Mouse (Mus musculus) MEL (cell line): ENCODE measurements around the gene Cdh24. TPM values are rescaled to one million over a fixed set of nuclear protein-coding genes. Genes with fewer than 3 reads are reported as not detected.

Experiments used
- DNase-seq: peaks from one replicate; pipeline ENCODE4 v3.0.0; 2011; ENCODE audit warnings: low read depth, low spot score
- H3K27ac ChIP-seq: 2 replicates; pipeline ENCODE4 v1.5.1; 2012; ENCODE audit warnings: low read depth, mild to moderate bottlenecking, control low read depth, low read length, moderate library complexity; ENCODE audit not compliant: control insufficient read depth
- H3K27me3 ChIP-seq, 2 experiments: fragments of 150-350 bp in 1 of 2; sonication (generic) in 1 of 2; 2 replicates each; pipeline ENCODE4 v1.6.1; 2012; ENCODE audit warnings: low read length in 2 of 2, mild to moderate bottlenecking in 2 of 2, improper control_type of control experiment in 1 of 2, moderate library complexity in 1 of 2; ENCODE audit not compliant: insufficient read depth in 2 of 2, control insufficient read depth in 1 of 2
- H3K36me3 ChIP-seq, 2 experiments: 2 replicates each; pipeline ENCODE4 v1.6.1; 2012 to 2014; ENCODE audit warnings: low read length in 2 of 2, improper control_type of control experiment in 1 of 2, inconsistent platforms in 1 of 2, mild to moderate bottlenecking in 1 of 2; ENCODE audit not compliant: insufficient read depth in 2 of 2, control insufficient read depth in 1 of 2
- H3K4me1 ChIP-seq, 2 experiments: fragments of 150-350 bp in 1 of 2; sonication (generic) in 1 of 2; 2 replicates each; pipeline ENCODE4 v1.6.1; 2012; ENCODE audit warnings: low read length in 2 of 2, improper control_type of control experiment in 1 of 2, mild to moderate bottlenecking in 1 of 2; ENCODE audit not compliant: insufficient read depth in 2 of 2, control insufficient read depth in 1 of 2
- H3K4me3 ChIP-seq, 2 experiments: fragments of 150-350 bp in 1 of 2; sonication (generic) in 1 of 2; 2 replicates each; pipeline ENCODE4 v1.5.1; 2012; ENCODE audit warnings: low read depth in 2 of 2, low read length in 2 of 2, mild to moderate bottlenecking in 2 of 2, moderate library complexity in 2 of 2, control low read depth in 1 of 2, improper control_type of control experiment in 1 of 2; ENCODE audit not compliant: control insufficient read depth in 1 of 2, insufficient read depth in 1 of 2
- H3K79me2 ChIP-seq: 2 replicates; pipeline ENCODE4 v1.6.1; 2012; ENCODE audit warnings: mild to moderate bottlenecking, low read length, moderate library complexity; ENCODE audit not compliant: control insufficient read depth, poor library complexity, insufficient read depth
- H3K9ac ChIP-seq: 2 replicates; pipeline ENCODE4 v1.6.1; 2012; ENCODE audit warnings: low read depth, mild to moderate bottlenecking, control low read depth, low read length, moderate library complexity; ENCODE audit not compliant: control insufficient read depth, poor library complexity, severe bottlenecking
- H3K9me3 ChIP-seq: fragments of 150-350 bp; sonication (generic); replicated peaks from 2 replicates; pipeline ENCODE4 v1.6.1; 2012; ENCODE audit warnings: mild to moderate bottlenecking, low read length, improper control_type of control experiment, moderate library complexity; ENCODE audit not compliant: insufficient read depth
- BHLHE40 ChIP-seq: IDR thresholded peaks from 2 replicates; pipeline ENCODE4 v1.6.1; 2012; ENCODE audit warnings: low read depth, mild to moderate bottlenecking, inconsistent platforms, low read length, improper control_type of control experiment, borderline replicate concordance
- CHD1 ChIP-seq: IDR thresholded peaks from 2 replicates; pipeline ENCODE4 v1.6.1; 2012; ENCODE audit warnings: low read depth, mild to moderate bottlenecking, inconsistent platforms, low read length, improper control_type of control experiment
- CHD2 ChIP-seq: IDR thresholded peaks from 2 replicates; pipeline ENCODE4 v1.6.1; 2011; ENCODE audit warnings: low read length, improper control_type of control experiment
- CTCF ChIP-seq, 3 experiments: IDR thresholded peaks in 2 of 3; conservative IDR thresholded peaks in 1 of 3; 2 replicates each; pipeline ENCODE4 v1.5.1; 2011 to 2012; ENCODE audit warnings: low read length in 3 of 3, low read depth in 2 of 3, mild to moderate bottlenecking in 2 of 3, improper control_type of control experiment in 1 of 3, inconsistent platforms in 1 of 3, mixed read lengths in 1 of 3, moderate library complexity in 1 of 3; ENCODE audit not compliant: control insufficient read depth in 1 of 3, insufficient read depth in 1 of 3, poor library complexity in 1 of 3, severe bottlenecking in 1 of 3
- E2F4 ChIP-seq: IDR thresholded peaks from 2 replicates; pipeline ENCODE4 v1.6.1; 2011; ENCODE audit warnings: low read depth, low read length, improper control_type of control experiment, borderline replicate concordance
- ELF1 ChIP-seq: IDR thresholded peaks from 2 replicates; pipeline ENCODE4 v1.6.1; 2014; ENCODE audit warnings: low read depth, mild to moderate bottlenecking, inconsistent platforms, low read length, improper control_type of control experiment, moderate library complexity
- EP300 ChIP-seq, 2 experiments: IDR thresholded peaks; 2 replicates each; pipeline ENCODE4 v1.6.1; 2011; ENCODE audit warnings: improper control_type of control experiment in 2 of 2, low read length in 2 of 2, low read depth in 1 of 2, mild to moderate bottlenecking in 1 of 2
- ETS1 ChIP-seq: IDR thresholded peaks from 2 replicates; pipeline ENCODE4 v1.6.1; 2012; ENCODE audit warnings: low read depth, mild to moderate bottlenecking, inconsistent platforms, low read length, improper control_type of control experiment, moderate library complexity
- GABPA ChIP-seq: IDR thresholded peaks from 2 replicates; pipeline ENCODE4 v1.6.1; 2012; ENCODE audit warnings: low read depth, mild to moderate bottlenecking, inconsistent platforms, low read length, improper control_type of control experiment, moderate library complexity
- GATA1 ChIP-seq: IDR thresholded peaks from 2 replicates; pipeline ENCODE4 v1.6.1; 2011; ENCODE audit warnings: low read depth, low read length, improper control_type of control experiment
- HCFC1 ChIP-seq: IDR thresholded peaks from 2 replicates; pipeline ENCODE4 v1.6.1; 2012; ENCODE audit warnings: low read depth, mild to moderate bottlenecking, inconsistent platforms, low read length, improper control_type of control experiment, moderate library complexity
- MAX ChIP-seq: IDR thresholded peaks from 2 replicates; pipeline ENCODE4 v1.6.1; 2011; ENCODE audit warnings: low read length, improper control_type of control experiment
- MAZ ChIP-seq: IDR thresholded peaks from 2 replicates; pipeline ENCODE4 v1.6.1; 2012; ENCODE audit warnings: low read depth, mild to moderate bottlenecking, inconsistent platforms, low read length, improper control_type of control experiment
- MEF2A ChIP-seq: IDR thresholded peaks from 2 replicates; pipeline ENCODE4 v1.6.1; 2014; ENCODE audit warnings: low read depth, mild to moderate bottlenecking, inconsistent platforms, low read length, improper control_type of control experiment; ENCODE audit not compliant: poor library complexity, insufficient replicate concordance, severe bottlenecking; ENCODE audit errors: extremely low read depth
- MYB ChIP-seq: IDR thresholded peaks from 2 replicates; pipeline ENCODE4 v1.6.1; 2011; ENCODE audit warnings: mild to moderate bottlenecking, low read depth, low read length, improper control_type of control experiment
- MYC ChIP-seq: IDR thresholded peaks from 2 replicates; pipeline ENCODE4 v1.6.1; 2011; ENCODE audit warnings: low read depth, mild to moderate bottlenecking, low read length, improper control_type of control experiment, moderate library complexity
- NELFE ChIP-seq: IDR thresholded peaks from 2 replicates; pipeline ENCODE4 v1.6.1; 2011; ENCODE audit warnings: low read depth, low read length, improper control_type of control experiment
- NRF1 ChIP-seq: IDR thresholded peaks from 2 replicates; pipeline ENCODE4 v1.6.1; 2014; ENCODE audit warnings: low read depth, mild to moderate bottlenecking, inconsistent platforms, low read length, improper control_type of control experiment, moderate library complexity; ENCODE audit not compliant: poor library complexity, insufficient read depth, severe bottlenecking
- POLR2A ChIP-seq, 2 experiments: IDR thresholded peaks; 2 replicates each; pipeline ENCODE4 v1.6.1; 2011 to 2012; ENCODE audit warnings: low read length in 2 of 2, mild to moderate bottlenecking in 2 of 2, control low read depth in 1 of 2, improper control_type of control experiment in 1 of 2, low read depth in 1 of 2, moderate library complexity in 1 of 2; ENCODE audit not compliant: control insufficient read depth in 1 of 2, insufficient read depth in 1 of 2, poor library complexity in 1 of 2
- POLR2AphosphoS2 ChIP-seq: IDR thresholded peaks from 2 replicates; pipeline ENCODE4 v1.6.1; 2011; ENCODE audit warnings: low read length, improper control_type of control experiment
- RCOR1 ChIP-seq: IDR thresholded peaks from 2 replicates; pipeline ENCODE4 v1.6.1; 2012; ENCODE audit warnings: low read depth, mild to moderate bottlenecking, inconsistent platforms, low read length, improper control_type of control experiment
- SIN3A ChIP-seq: IDR thresholded peaks from 2 replicates; pipeline ENCODE4 v1.6.1; 2012; ENCODE audit warnings: low read length, improper control_type of control experiment, inconsistent platforms
- TAL1 ChIP-seq: IDR thresholded peaks from 2 replicates; pipeline ENCODE4 v1.6.1; 2012; ENCODE audit warnings: mild to moderate bottlenecking, inconsistent platforms, low read length, moderate library complexity, mixed read lengths
- TBP ChIP-seq: IDR thresholded peaks from 2 replicates; pipeline ENCODE4 v1.8.0; 2011; ENCODE audit warnings: low read depth, low read length, improper control_type of control experiment
- TCF12 ChIP-seq: IDR thresholded peaks from 2 replicates; pipeline ENCODE4 v1.6.1; 2014; ENCODE audit warnings: low read depth, mild to moderate bottlenecking, inconsistent platforms, low read length, improper control_type of control experiment, moderate library complexity
- UBTF ChIP-seq: IDR thresholded peaks from 2 replicates; pipeline ENCODE4 v1.6.1; 2012; ENCODE audit warnings: low read depth, mild to moderate bottlenecking, inconsistent platforms, low read length, improper control_type of control experiment, moderate library complexity, borderline replicate concordance; ENCODE audit not compliant: insufficient read depth
- USF2 ChIP-seq, 2 experiments: IDR thresholded peaks; 2 replicates each; pipeline ENCODE4 v1.6.1; 2011 to 2012; ENCODE audit warnings: improper control_type of control experiment in 2 of 2, low read length in 2 of 2, borderline replicate concordance in 1 of 2, inconsistent platforms in 1 of 2, low read depth in 1 of 2, mild to moderate bottlenecking in 1 of 2; ENCODE audit not compliant: insufficient read depth in 1 of 2
- ZKSCAN1 ChIP-seq: IDR thresholded peaks from 2 replicates; pipeline ENCODE4 v1.6.1; 2012; ENCODE audit warnings: low read depth, mild to moderate bottlenecking, inconsistent platforms, low read length, improper control_type of control experiment, moderate library complexity
- ZNF384 ChIP-seq: IDR thresholded peaks from 2 replicates; pipeline ENCODE4 v1.6.1; 2012; ENCODE audit warnings: low read depth, mild to moderate bottlenecking, inconsistent platforms, low read length, improper control_type of control experiment
- polyA plus RNA-seq, 2 experiments: library from polyadenylated mRNA; stranded (reverse) in 1 of 2; unstranded in 1 of 2; fragments of >175 nt in 1 of 2; fragments of >200 nt in 1 of 2; gene quantifications; 2 replicates each; pipeline versions ENCODE4 v1.2.1 to v1.2.4; 2012; ENCODE audit warnings: low replicate concordance in 2 of 2, low read depth in 1 of 2; ENCODE audit not compliant: insufficient read length in 2 of 2, insufficient read depth in 1 of 2, missing spikeins in 1 of 2
- total RNA-seq: library from RNA; depleted of rRNA; stranded (reverse); fragments of 300-350 nt; gene quantifications from 2 replicates; pipeline ENCODE4 v1.2.3, GENCODE M21; 2012

Gene Cdh24
- total and polyA plus RNA-seq, 3 experiments: 0.89 to 5.8 TPM; not detected in 1

GRCm38 (mm10) chr14:54686063-54686521 lies 44.9 kb upstream of the Cdh24 start, which contains the start of gene 1700123O20Rik:
TSS of gene 1700123O20Rik (plus strand) at chr14:54686216.
- H3K27ac ChIP-seq: peak within 1 kb of the TSS; percentile 97
- peak within 1 kb of the TSS; percentile 79 to 98 for H3K4me3 ChIP-seq
- no peaks in the 10 kb centered on the region for H3K9me3 ChIP-seq
- DNase-seq: peak; percentile 96
- TF ChIP-seq CHD2 (no peak), ETS1 (no peak), EP300 (IDR thresholded peaks at IDR 0.05; ENCODE audit: low read depth in 1 of 2, low read length in 2 of 2) (peak in 1 of 2 experiments; percentile 39; a peak in 1 of 4 replicates), GATA1 (0 out of 2 replicates have a peak, but pooled peaks have one; percentile 20), NRF1 (peak; percentile 80), TAL1 (no peak), MAX (peak; percentile 62; the same call in 1 of the 2 replicates), MEF2A (no peak), TCF12 (no peak), MYB (no peak; the same call in 1 of the 2 replicates), CHD1 (no peak), GABPA (no peak), MAZ (peak; percentile 68; the same call in 1 of the 2 replicates), POLR2AphosphoS2 (peak; percentile 7; the same call in 1 of the 2 replicates), SIN3A (peak; percentile 80; the same call in 1 of the 2 replicates), ZKSCAN1 (no peak), NELFE (peak; percentile 76), POLR2A (IDR thresholded peaks at IDR 0.05; ENCODE audit: control insufficient read depth in 1 of 2, insufficient read depth in 1 of 2, low read depth in 1 of 2, low read length in 2 of 2, poor library complexity in 1 of 2) (peak in 1 of 2 experiments; percentile 86; a peak in 1 of 4 replicates), HCFC1 (peak; percentile 27; the same call in 1 of the 2 replicates), E2F4 (peak; percentile 78; the same call in 1 of the 2 replicates), TBP (no peak; the same call in 1 of the 2 replicates), CTCF (IDR thresholded peaks at IDR 0.05 in 2 of 3, conservative IDR thresholded peaks at IDR 0.05 in 1 of 3; ENCODE audit: control insufficient read depth in 1 of 3, insufficient read depth in 1 of 3, low read depth in 2 of 3, low read length in 3 of 3, poor library complexity in 1 of 3, severe bottlenecking in 1 of 3) (peak in 1 of 3 experiments; percentile 23; a peak in 1 of 6 replicates), USF2 (IDR thresholded peaks at IDR 0.05; ENCODE audit: borderline replicate concordance in 1 of 2, insufficient read depth in 1 of 2, low read depth in 1 of 2, low read length in 2 of 2) (no peak), BHLHE40 (no peak), ZNF384 (no peak), ELF1 (0 out of 2 replicates have a peak, but pooled peaks have one; percentile 15), RCOR1 (no peak), MYC (0 out of 2 replicates have a peak, but pooled peaks have one; percentile 72), UBTF (0 out of 2 replicates have a peak, but pooled peaks have one; percentile 23)
- H3K36me3 ChIP-seq: peaks cover 1 to 27% of the 10 kb centered on the region in 2 experiments
- H3K4me1 ChIP-seq: peaks cover 2 to 8% of the 10 kb centered on the region in 2 experiments; a peak in 3 of 4 replicates
- peak within 1 kb of the TSS; percentile 93 for H3K9ac ChIP-seq
- no peaks in the 10 kb centered on the region for H3K27me3 ChIP-seq
- peaks cover 51% of the 10 kb centered on the region for H3K79me2 ChIP-seq
